Mouse (Mus musculus) kidney, adult 2 months (tissue): ENCODE measurements around the gene Mknk1. TPM values are rescaled to one million over a fixed set of nuclear protein-coding genes. Genes with fewer than 3 reads are reported as not detected.
A peak's percentile ranks its signal among the peaks of the same experiment; 100 is the strongest.

Experiments
- DNase-seq: peaks from one replicate; pipeline ENCODE4 v3.0.0; 2021
- H3K27ac ChIP-seq: fragments of 200-500 bp; 2 replicates; pipeline ENCODE4 v1.5.1; 2012; ENCODE audit warnings: low read depth, low read length, control low read depth, inconsistent platforms; ENCODE audit not compliant: insufficient read depth
- H3K27me3 ChIP-seq: fragments of 200-500 bp; replicated peaks from 2 replicates; pipeline ENCODE4 v1.6.1; 2012; ENCODE audit warnings: mild to moderate bottlenecking, moderate library complexity, low read length, inconsistent platforms; ENCODE audit not compliant: control insufficient read depth, insufficient read depth
- H3K36me3 ChIP-seq: fragments of 200-500 bp; 2 replicates; pipeline ENCODE4 v1.6.1; 2012; ENCODE audit warnings: mild to moderate bottlenecking, moderate library complexity, low read length, inconsistent platforms; ENCODE audit not compliant: control insufficient read depth, insufficient read depth
- H3K4me1 ChIP-seq: fragments of 200-500 bp; 2 replicates; pipeline ENCODE4 v1.6.1; 2011; ENCODE audit warnings: low read length; ENCODE audit not compliant: control insufficient read depth, insufficient read depth
- H3K4me3 ChIP-seq: fragments of 200-500 bp; 2 replicates; pipeline ENCODE4 v1.5.1; 2011; ENCODE audit warnings: mild to moderate bottlenecking, low read depth, low read length, control low read depth; ENCODE audit not compliant: insufficient read depth
- CTCF ChIP-seq: fragments of 200-500 bp; conservative IDR thresholded peaks from 2 replicates; pipeline ENCODE4 v1.5.1; 2011; ENCODE audit warnings: low read depth, mild to moderate bottlenecking, control low read depth, low read length, moderate library complexity, mixed read lengths; ENCODE audit not compliant: insufficient read depth, insufficient read length
- POLR2A ChIP-seq: fragments of 200-500 bp; IDR thresholded peaks from one replicate; pipeline ENCODE4 v1.6.1; 2011; ENCODE audit warnings: low read depth, low read length, control low read depth
- WGBS: fragments of 180-500 bp; shearing (Covaris S2); methylation state at CpG from one replicate; pipeline ENCODE4 v1.1.7; 2018; 5-methylcytosine and 5-hydroxymethylcytosine counted together
- polyA plus RNA-seq: library from polyadenylated mRNA; depleted of rRNA; stranded (reverse); fragments of >200 nt; gene quantifications from 2 replicates; pipeline ENCODE4 v1.2.3, GENCODE M21; 2012

Mknk1 gene
- polyA plus RNA-seq, 1 experiment: 30.6 TPM

DNA sequence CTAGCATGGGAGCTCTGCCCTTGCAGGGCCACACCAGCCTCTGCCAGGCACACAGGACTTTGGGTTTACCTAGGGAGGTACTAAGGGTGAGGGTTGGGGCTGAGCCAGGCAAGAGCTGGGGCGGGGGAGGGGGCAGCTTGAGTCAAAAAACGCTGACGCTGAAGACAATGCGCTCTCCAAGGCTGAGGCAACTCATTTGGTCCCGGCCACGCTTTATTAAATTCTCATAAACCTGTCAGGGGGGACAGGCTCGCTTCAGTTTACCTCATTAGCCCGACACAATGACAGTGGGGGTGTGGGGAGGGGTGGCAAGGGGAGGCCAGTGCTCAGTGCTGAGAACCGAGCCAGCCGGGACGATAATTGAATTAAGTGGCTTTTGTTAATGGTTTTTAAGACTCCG lies 65.4 kb downstream of the Mknk1 start:
- H3K4me3 ChIP-seq: no peak overlapping the region
- no peaks in the 10 kb centered on the region for H3K36me3 ChIP-seq
- no peak overlapping the region for H3K27ac ChIP-seq
- H3K27me3 ChIP-seq: no peaks in the 10 kb centered on the region
- WGBS: 28% methylated on average over 12 of the region's 12 CpGs
- no peak for DNase-seq
- TF ChIP-seq CTCF (no peak), POLR2A (no peak)
- H3K4me1 ChIP-seq: no peaks in the 10 kb centered on the region

DNA sequence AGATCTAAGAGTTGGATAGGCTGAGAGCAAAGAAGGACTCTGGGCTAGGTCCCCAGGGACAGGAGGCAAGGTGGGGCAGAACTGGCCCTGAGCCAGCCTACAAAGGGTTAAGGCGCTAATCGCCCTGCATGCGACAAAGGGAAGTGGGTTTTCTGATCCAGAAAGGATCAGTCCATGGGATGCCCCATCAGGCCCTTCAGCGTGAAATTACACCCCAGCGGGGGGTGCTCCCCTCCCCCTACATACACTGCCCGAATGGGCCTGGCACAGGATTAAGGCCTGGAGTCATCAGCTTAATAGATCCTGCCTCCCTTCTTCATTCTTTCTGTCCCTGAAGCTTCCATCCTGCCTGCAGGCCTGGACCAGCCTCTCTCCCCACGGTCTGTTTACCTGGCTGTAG lies 66.7 kb downstream of the Mknk1 start:
- H3K27ac ChIP-seq: no peak overlapping the region
- WGBS: 39% methylated on average over 7 of the region's 7 CpGs
- no peaks in the 10 kb centered on the region for H3K27me3 ChIP-seq
- no peaks in the 10 kb centered on the region for H3K36me3 ChIP-seq
- H3K4me1 ChIP-seq: no peaks in the 10 kb centered on the region
- TF ChIP-seq POLR2A: no peak
- no peak for TF ChIP-seq CTCF
- DNase-seq: no peak
- H3K4me3 ChIP-seq: no peak overlapping the region

DNA sequence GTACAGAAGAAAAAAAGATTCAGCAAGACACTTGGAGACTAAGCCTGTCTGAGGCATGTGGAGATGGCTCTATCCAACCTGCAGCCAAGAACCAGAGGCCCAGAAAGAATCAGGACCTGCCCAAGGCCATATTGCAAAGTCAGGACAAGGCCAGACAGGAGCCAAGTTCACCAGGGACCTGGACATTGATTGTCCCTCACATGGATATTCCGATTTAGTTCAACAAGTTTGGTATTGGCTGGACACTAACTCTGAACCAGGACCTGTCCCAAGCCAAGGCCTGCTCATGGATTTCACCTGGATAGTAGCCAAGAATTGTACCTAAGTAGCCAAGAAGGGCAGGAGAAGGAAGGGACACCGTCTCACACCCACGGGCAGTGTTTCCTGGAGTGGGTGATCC lies 67.8 kb downstream of the Mknk1 start:
- no peaks in the 10 kb centered on the region for H3K27me3 ChIP-seq
- no peak for DNase-seq
- WGBS: 75% methylated on average over 3 of the region's 3 CpGs

DNA sequence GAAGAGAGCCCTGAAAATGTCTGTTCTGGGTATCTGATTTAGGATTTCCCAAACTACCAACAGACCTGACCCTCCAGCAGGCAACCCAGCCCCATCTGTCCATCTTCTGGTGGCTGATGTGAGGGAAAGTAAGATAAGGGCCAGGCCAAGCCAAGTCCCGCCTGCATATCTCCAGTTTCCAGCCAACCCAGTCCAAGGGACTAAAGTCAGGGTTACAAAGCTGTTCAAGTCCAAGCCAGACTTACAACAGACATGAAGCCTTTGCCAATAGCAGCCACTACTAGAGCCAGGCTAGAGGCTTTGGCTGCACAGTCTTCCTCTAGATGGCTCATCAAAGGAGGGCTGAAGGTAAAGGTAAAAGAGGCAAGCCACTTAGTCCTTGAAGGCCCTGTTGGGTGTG lies 69.0 kb downstream of the Mknk1 start:
- no peak for TF ChIP-seq CTCF
- TF ChIP-seq POLR2A: no peak
- H3K36me3 ChIP-seq: no peaks in the 10 kb centered on the region
- DNase-seq: no peak
- no peaks in the 10 kb centered on the region for H3K27me3 ChIP-seq
- WGBS: 91% methylated on average over 1 of the region's 1 CpGs
- no peak overlapping the region for H3K4me3 ChIP-seq
- no peaks in the 10 kb centered on the region for H3K4me1 ChIP-seq
- no peak overlapping the region for H3K27ac ChIP-seq

More for the DNA sequence above, 67.8 kb downstream of the Mknk1 start:
- H3K27ac ChIP-seq: no peak overlapping the region
- no peaks in the 10 kb centered on the region for H3K36me3 ChIP-seq
- H3K4me3 ChIP-seq: no peak overlapping the region
- H3K4me1 ChIP-seq: no peaks in the 10 kb centered on the region
- no peak for TF ChIP-seq CTCF
- no peak for TF ChIP-seq POLR2A

DNA sequence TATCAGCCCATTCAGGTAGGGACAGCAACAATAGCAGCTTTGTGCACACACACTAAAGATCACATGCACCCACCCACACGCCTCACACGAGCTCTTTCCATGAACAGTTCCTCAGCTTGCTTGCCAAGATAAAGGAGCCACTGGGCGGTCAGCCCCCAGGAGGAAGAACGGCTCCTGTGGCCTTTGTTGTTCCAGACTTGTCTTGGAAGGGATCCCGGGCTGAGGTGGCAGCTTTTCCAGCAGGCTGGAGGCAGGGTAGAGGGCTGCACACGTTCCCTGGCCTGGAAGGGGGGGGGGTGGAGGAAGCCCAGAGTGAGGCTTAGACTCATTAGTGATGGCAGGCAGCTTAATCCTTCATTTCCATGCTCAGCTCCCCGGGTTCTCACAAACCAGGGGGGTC lies 69.6 kb downstream of the Mknk1 start:
- no peak for TF ChIP-seq CTCF
- no peak for TF ChIP-seq POLR2A
- Histone ChIP-seq H3K4me1 (no peaks in the 10 kb centered on the region), H3K4me3 (no peak overlapping the region), H3K27ac (no peak overlapping the region), H3K36me3 (no peaks in the 10 kb centered on the region), H3K27me3 (no peaks in the 10 kb centered on the region)
- 13% methylated on average over 7 of the region's 7 CpGs for WGBS
- DNase-seq: peak; percentile 48

DNA sequence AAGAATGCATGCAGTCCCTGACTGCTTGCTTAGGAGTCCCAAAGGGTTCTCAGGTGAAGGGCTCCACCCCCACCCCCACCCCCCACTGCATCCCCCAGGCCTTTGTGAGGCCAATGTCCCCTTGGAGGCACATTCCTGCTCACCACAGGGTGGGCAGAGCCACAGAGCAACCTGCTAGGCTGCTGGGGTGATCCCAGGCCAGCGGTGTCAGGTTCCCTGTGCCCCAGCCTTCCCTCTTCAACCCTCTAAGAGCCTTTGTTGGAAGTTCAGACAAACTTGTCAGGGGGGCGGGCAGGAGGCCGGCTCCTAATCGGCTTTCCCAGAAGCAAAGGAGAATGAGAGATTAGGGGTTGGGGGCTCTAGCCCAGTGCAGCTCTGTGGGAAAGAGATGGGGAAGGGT lies 72.6 kb downstream of the Mknk1 start:
- TF ChIP-seq CTCF (no peak), POLR2A (no peak)
- WGBS: 23% methylated on average over 4 of the region's 4 CpGs
- H3K4me3 ChIP-seq: no peak overlapping the region
- no peak overlapping the region for H3K27ac ChIP-seq
- no peaks in the 10 kb centered on the region for H3K27me3 ChIP-seq
- no peaks in the 10 kb centered on the region for H3K36me3 ChIP-seq
- DNase-seq: no peak
- H3K4me1 ChIP-seq: no peaks in the 10 kb centered on the region

DNA sequence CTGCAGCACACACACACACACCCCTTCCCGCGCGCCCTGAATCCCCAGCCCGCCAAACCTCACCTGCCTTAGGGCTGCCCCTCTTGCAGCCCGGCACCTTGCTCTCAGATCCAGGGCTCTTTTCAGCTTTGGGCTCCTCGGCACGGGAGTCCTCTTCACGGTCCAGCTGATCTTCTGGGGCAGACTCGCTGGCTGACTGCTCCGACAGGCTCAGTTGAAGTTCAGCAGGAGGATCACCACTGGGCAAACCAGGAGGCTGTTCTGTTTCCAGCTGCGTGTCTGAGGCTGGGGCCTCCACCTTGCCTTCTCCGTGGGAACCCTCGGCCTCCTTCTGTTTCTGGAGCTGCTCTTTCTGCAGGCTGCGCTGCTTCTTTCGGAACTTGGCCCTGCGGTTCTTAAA lies 80.9 kb downstream of the Mknk1 start:
- H3K36me3 ChIP-seq: no peaks in the 10 kb centered on the region
- no peaks in the 10 kb centered on the region for H3K4me1 ChIP-seq
- WGBS: 47% methylated on average over 16 of the region's 16 CpGs
- H3K27ac ChIP-seq: no peak overlapping the region
- DNase-seq: peak; percentile 59
- TF ChIP-seq POLR2A (no peak), CTCF (no peak)
- H3K4me3 ChIP-seq: no peak overlapping the region
- H3K27me3 ChIP-seq: no peaks in the 10 kb centered on the region

DNA sequence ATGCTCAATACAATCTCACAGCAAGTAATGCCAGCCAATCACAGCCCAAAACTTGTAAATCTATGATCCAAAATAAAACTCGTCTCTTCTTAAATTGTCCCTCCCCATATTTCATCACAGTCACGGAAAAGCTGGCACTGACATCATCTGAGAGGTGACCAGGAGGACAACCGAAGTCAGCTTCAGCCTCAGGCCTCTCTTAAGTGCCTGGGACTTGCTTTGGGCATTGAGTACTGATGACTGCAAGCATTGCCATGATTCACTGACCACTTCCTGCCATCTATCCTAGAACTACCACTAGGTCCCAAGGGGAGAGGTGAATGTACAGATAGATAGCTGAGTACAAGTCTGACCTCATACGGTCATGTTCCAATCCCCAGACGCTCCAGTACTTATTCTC lies 83.7 kb downstream of the Mknk1 start:
- Histone ChIP-seq H3K4me1 (no peaks in the 10 kb centered on the region), H3K27me3 (no peaks in the 10 kb centered on the region), H3K36me3 (no peaks in the 10 kb centered on the region), H3K4me3 (no peak overlapping the region), H3K27ac (no peak overlapping the region)
- TF ChIP-seq POLR2A (no peak), CTCF (no peak)
- WGBS: 86% methylated on average over 5 of the region's 5 CpGs
- DNase-seq: no peak
